Mouse (Mus musculus) midbrain, embryonic 12.5 days (tissue): ENCODE data around the gene Gcnt7. TPM values are rescaled to one million over a fixed set of nuclear protein-coding genes. Genes with fewer than 3 reads are reported as not detected.

ENCODE experiments used
- ATAC-seq: fragments of 200-750 bp; cut with Nextera tagmentation; 2 replicates; pipeline ENCODE4 v1.8.0; 2017; ENCODE audit warnings: low read depth, moderate TSS enrichment, moderate library complexity; ENCODE audit not compliant: low FRiP score
- H3K27ac ChIP-seq: fragments of 300-500 bp; sonication (generic); replicated peaks from 2 replicates; pipeline ENCODE4 v1.5.1; 2016; ENCODE audit warnings: mild to moderate bottlenecking
- H3K27me3 ChIP-seq: fragments of 300-500 bp; sonication (generic); 2 replicates; pipeline ENCODE4 v1.6.1; 2016; ENCODE audit warnings: mild to moderate bottlenecking
- H3K36me3 ChIP-seq: fragments of 300-500 bp; sonication (generic); 2 replicates; pipeline ENCODE4 v1.6.1; 2016
- H3K4me1 ChIP-seq: fragments of 300-500 bp; sonication (generic); 2 replicates; pipeline ENCODE4 v1.6.1; 2016
- H3K4me2 ChIP-seq: fragments of 300-500 bp; sonication (generic); replicated peaks from 2 replicates; pipeline ENCODE4 v1.6.1; 2016; ENCODE audit warnings: mild to moderate bottlenecking, moderate library complexity
- H3K4me3 ChIP-seq: fragments of 300-500 bp; sonication (generic); 2 replicates; pipeline ENCODE4 v1.5.1; 2016; ENCODE audit warnings: mild to moderate bottlenecking
- H3K9ac ChIP-seq: fragments of 300-500 bp; sonication (generic); replicated peaks from 2 replicates; pipeline ENCODE4 v1.6.1; 2016; ENCODE audit warnings: mild to moderate bottlenecking, moderate library complexity
- H3K9me3 ChIP-seq: fragments of 300-500 bp; sonication (generic); 2 replicates; pipeline ENCODE4 v1.6.1; 2016; ENCODE audit warnings: mild to moderate bottlenecking
- WGBS: fragments of 180-500 bp; shearing (Covaris S2); methylation state at CpG from one replicate; pipeline ENCODE4 v1.1.7; 2016; 5-methylcytosine and 5-hydroxymethylcytosine counted together
- polyA plus RNA-seq: library from polyadenylated mRNA; unstranded; fragments of >200 nt; fragmentation: Nextera tagmentation; extraction: Ambion mirVana; gene quantifications from 2 replicates; pipeline ENCODE4 v1.2.1, GENCODE M21; 2016

The Gcnt7 gene
- polyA plus RNA-seq, 1 experiment from 2014 or later, result 2.6 TPM

- Histone ChIP-seq H3K9ac (no peak overlapping the region), H3K4me1 (no peaks in the 10 kb centered on the region), H3K9me3 (no peaks in the 10 kb centered on the region), H3K36me3 (peaks cover 89% of the 10 kb centered on the region), H3K4me2 (no peak overlapping the region), H3K27ac (no peak overlapping the region), H3K27me3 (no peaks in the 10 kb centered on the region), H3K4me3 (no peak overlapping the region)
- WGBS, result 95% methylated on average over 4 of the region's 4 CpGs
- ATAC-seq, result no peak
Observed at GRCm38 (mm10) chr2:172452031-172452430, 6.4 kb downstream of the Gcnt7 start.

GRCm38 (mm10) chr2:172450640-172451039 is 7.8 kb downstream of the Gcnt7 start:
- Histone ChIP-seq H3K27ac (no peak overlapping the region), H3K36me3 (peaks cover 90% of the 10 kb centered on the region)
- WGBS, result 95% methylated on average over 6 of the region's 6 CpGs

GRCm38 (mm10) chr2:172448329-172448728 is 10.1 kb downstream of the Gcnt7 start:
- WGBS, result 94% methylated on average over 4 of the region's 4 CpGs

More at GRCm38 (mm10) chr2:172450640-172451039, 7.8 kb downstream of the Gcnt7 start:
- H3K9ac ChIP-seq, result no peak overlapping the region
- H3K27me3 ChIP-seq, result no peaks in the 10 kb centered on the region
- H3K9me3 ChIP-seq, result no peaks in the 10 kb centered on the region
- no peak overlapping the region for H3K4me3 ChIP-seq
- no peak for ATAC-seq
- no peaks in the 10 kb centered on the region for H3K4me1 ChIP-seq
- no peak overlapping the region for H3K4me2 ChIP-seq

GRCm38 (mm10) chr2:172447317-172447716 is 11.1 kb downstream of the Gcnt7 start:
- H3K4me3 ChIP-seq, result no peak overlapping the region
- WGBS, result 93% methylated on average over 6 of the region's 6 CpGs
- no peak for ATAC-seq
- no peaks in the 10 kb centered on the region for H3K27me3 ChIP-seq
- H3K4me2 ChIP-seq, result no peak overlapping the region
- no peaks in the 10 kb centered on the region for H3K4me1 ChIP-seq
- no peaks in the 10 kb centered on the region for H3K9me3 ChIP-seq
- H3K36me3 ChIP-seq, result peaks cover 72% of the 10 kb centered on the region
- no peak overlapping the region for H3K9ac ChIP-seq
- no peak overlapping the region for H3K27ac ChIP-seq

More at GRCm38 (mm10) chr2:172448329-172448728, 10.1 kb downstream of the Gcnt7 start:
- Histone ChIP-seq H3K27ac (no peak overlapping the region), H3K36me3 (peaks cover 82% of the 10 kb centered on the region), H3K9ac (no peak overlapping the region), H3K4me2 (no peak overlapping the region), H3K27me3 (no peaks in the 10 kb centered on the region), H3K9me3 (no peaks in the 10 kb centered on the region), H3K4me3 (no peak overlapping the region), H3K4me1 (no peaks in the 10 kb centered on the region)
- no peak for ATAC-seq

GRCm38 (mm10) chr2:172445617-172446016 is 12.8 kb downstream of the Gcnt7 start:
- no peak overlapping the region for H3K9ac ChIP-seq
- 92% methylated on average over 4 of the region's 4 CpGs for whole genome bisulfite sequencing
- no peaks in the 10 kb centered on the region for H3K9me3 ChIP-seq
- no peak for ATAC-seq
- H3K4me1 ChIP-seq, result peaks cover 13% of the 10 kb centered on the region
- H3K27ac ChIP-seq, result no peak overlapping the region
- H3K4me3 ChIP-seq, result no peak overlapping the region
- no peak overlapping the region for H3K4me2 ChIP-seq
- no peaks in the 10 kb centered on the region for H3K27me3 ChIP-seq
- H3K36me3 ChIP-seq, result peaks cover 57% of the 10 kb centered on the region

GRCm38 (mm10) chr2:172441176-172441575 is 17.2 kb downstream of the Gcnt7 start:
- no peaks in the 10 kb centered on the region for H3K27me3 ChIP-seq
- peak overlapping the region; percentile 70 for H3K4me3 ChIP-seq
- peak overlapping the region; percentile 76 for H3K9ac ChIP-seq
- peaks cover 18% of the 10 kb centered on the region for H3K4me1 ChIP-seq
- WGBS, result 34% methylated on average over 6 of the region's 6 CpGs
- peaks cover 12% of the 10 kb centered on the region for H3K36me3 ChIP-seq
- no peaks in the 10 kb centered on the region for H3K9me3 ChIP-seq
- no peak overlapping the region for H3K27ac ChIP-seq
- peak overlapping the region; percentile 96 for H3K4me2 ChIP-seq
- ATAC-seq, result no peak

- H3K27me3 ChIP-seq, result no peaks in the 10 kb centered on the region
- H3K9ac ChIP-seq, result peak overlapping the region; percentile 76
- H3K4me3 ChIP-seq, result peak overlapping the region; percentile 70
- ATAC-seq, result peak; percentile 66
- H3K4me2 ChIP-seq, result peak overlapping the region; percentile 96
- 2% methylated on average over 21 of the region's 21 CpGs for WGBS
- no peak overlapping the region for H3K27ac ChIP-seq
- peaks cover 7% of the 10 kb centered on the region for H3K36me3 ChIP-seq
- no peaks in the 10 kb centered on the region for H3K9me3 ChIP-seq
- peaks cover 18% of the 10 kb centered on the region for H3K4me1 ChIP-seq
Observed at GRCm38 (mm10) chr2:172440640-172441005, 17.8 kb downstream of the Gcnt7 start.

GRCm38 (mm10) chr2:172439843-172440639 is 18.4 kb downstream of the Gcnt7 start, which contains the start of gene Rtf2:
Rtf2 (plus strand) TSS chr2:172440556.
- ATAC-seq, result peak; percentile 99
- H3K9ac ChIP-seq, result peak within 1 kb of the TSS; percentile 76
- peak within 1 kb of the TSS; percentile 70 for H3K4me3 ChIP-seq
- peak within 1 kb of the TSS; percentile 46; the same call in 1 of the 2 replicates for H3K27ac ChIP-seq
- H3K9me3 ChIP-seq, result no peaks in the 10 kb centered on the region
- peaks cover 18% of the 10 kb centered on the region for H3K4me1 ChIP-seq
- peaks cover 1% of the 10 kb centered on the region for H3K36me3 ChIP-seq
- 3% methylated on average over 35 of the region's 35 CpGs for WGBS
- H3K27me3 ChIP-seq, result no peaks in the 10 kb centered on the region
- peak within 1 kb of the TSS; percentile 96 for H3K4me2 ChIP-seq

GRCm38 (mm10) chr2:172437371-172437952 is 20.9 kb downstream of the Gcnt7 start:
- Histone ChIP-seq H3K4me2 (no peak overlapping the region), H3K9me3 (no peaks in the 10 kb centered on the region), H3K27me3 (no peaks in the 10 kb centered on the region), H3K9ac (no peak overlapping the region), H3K27ac (no peak overlapping the region), H3K4me1 (peaks cover 18% of the 10 kb centered on the region), H3K36me3 (no peaks in the 10 kb centered on the region), H3K4me3 (no peak overlapping the region)
- WGBS, result 75% methylated on average over 16 of the region's 16 CpGs
- no peak for ATAC-seq

GRCm38 (mm10) chr2:172433746-172434145 is 24.6 kb downstream of the Gcnt7 start:
- Histone ChIP-seq H3K9ac (no peak overlapping the region), H3K27ac (no peak overlapping the region), H3K9me3 (no peaks in the 10 kb centered on the region), H3K27me3 (no peaks in the 10 kb centered on the region), H3K4me3 (no peak overlapping the region), H3K4me2 (no peak overlapping the region), H3K36me3 (no peaks in the 10 kb centered on the region), H3K4me1 (no peaks in the 10 kb centered on the region)
- no peak for ATAC-seq
- WGBS, result 57% methylated on average over 5 of the region's 5 CpGs

- no peak overlapping the region for H3K4me2 ChIP-seq
- H3K4me3 ChIP-seq, result no peak overlapping the region
- no peaks in the 10 kb centered on the region for H3K9me3 ChIP-seq
- no peaks in the 10 kb centered on the region for H3K27me3 ChIP-seq
- H3K27ac ChIP-seq, result no peak overlapping the region
- 82% methylated on average over 1 of the region's 1 CpGs for WGBS
- no peaks in the 10 kb centered on the region for H3K36me3 ChIP-seq
- no peak overlapping the region for H3K9ac ChIP-seq
- H3K4me1 ChIP-seq, result no peaks in the 10 kb centered on the region
- no peak for ATAC-seq
Observed at GRCm38 (mm10) chr2:172430609-172431008, 27.8 kb downstream of the Gcnt7 start.

- no peaks in the 10 kb centered on the region for H3K9me3 ChIP-seq
- H3K4me1 ChIP-seq, result no peaks in the 10 kb centered on the region
- H3K27ac ChIP-seq, result no peak overlapping the region
- no peak overlapping the region for H3K4me2 ChIP-seq
- H3K4me3 ChIP-seq, result no peak overlapping the region
- no peaks in the 10 kb centered on the region for H3K27me3 ChIP-seq
- no peak for ATAC-seq
- H3K9ac ChIP-seq, result no peak overlapping the region
- 88% methylated on average over 5 of the region's 5 CpGs for WGBS
- no peaks in the 10 kb centered on the region for H3K36me3 ChIP-seq
Observed at GRCm38 (mm10) chr2:172418208-172418607, 40.2 kb downstream of the Gcnt7 start.
